Mouse (Mus musculus): ENCODE results near the gene Nubp2. TPM values are rescaled to one million over a fixed set of nuclear protein-coding genes. Genes with fewer than 3 reads are reported as not detected.

The Nubp2 gene
- polyA plus RNA-seq, 1 experiment from 2014 or later: 28.6 TPM

DNA sequence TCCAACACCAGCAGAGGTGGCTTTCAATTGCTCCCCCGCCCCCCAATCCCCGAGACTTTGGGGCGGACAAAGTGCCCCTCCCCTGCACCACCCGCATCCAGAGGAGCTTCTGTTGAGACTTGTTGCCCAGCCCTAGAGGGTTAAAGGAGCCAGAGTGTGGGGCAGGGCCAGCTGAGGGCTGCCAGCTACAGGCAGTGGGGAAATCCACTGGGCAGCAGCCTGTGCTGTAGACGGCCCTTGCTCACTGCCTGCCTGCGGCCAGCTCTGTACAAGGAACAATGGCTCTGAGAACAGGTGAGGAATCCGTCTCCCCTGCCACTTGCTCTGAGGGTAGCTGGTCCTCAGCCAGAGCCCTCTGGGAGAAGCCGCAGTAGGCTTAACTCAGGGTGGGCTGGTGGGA, 7.6 kb downstream of the Nubp2 start:
- ATAC-seq (replicated peaks; ENCODE audit: insufficient number of reproducible peaks, insufficient read depth, low FRiP score, low read depth): no peak
- H3K36me3 ChIP-seq: peaks cover 12% of the 10 kb centered on the region; the same call in 1 of the 2 replicates
- H3K9ac ChIP-seq: no peak overlapping the region
- no peak overlapping the region for H3K4me2 ChIP-seq
- H3K4me1 ChIP-seq (replicated peaks): no peaks in the 10 kb centered on the region
- no peaks in the 10 kb centered on the region for H3K27me3 ChIP-seq
- no peak overlapping the region for H3K27ac ChIP-seq
- 71% methylated on average over 8 of the region's 8 CpGs for WGBS
- H3K9me3 ChIP-seq (replicated peaks): no peaks in the 10 kb centered on the region
- no peak overlapping the region for H3K4me3 ChIP-seq

DNA sequence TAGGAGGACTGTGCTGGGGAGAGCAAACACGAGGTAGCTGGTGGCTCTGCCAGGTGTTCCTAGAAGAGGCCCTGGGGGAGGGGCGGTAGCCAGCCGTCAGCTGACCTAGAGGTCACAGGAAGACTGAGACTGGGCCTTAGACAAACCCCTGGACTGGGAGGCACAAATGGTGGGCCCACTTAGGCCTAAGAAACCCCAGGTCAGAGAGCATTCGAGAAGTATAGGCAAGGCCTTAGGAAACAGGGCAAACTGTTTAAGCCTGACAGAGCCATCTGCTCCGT, 8.1 kb downstream of the Nubp2 start:
- no peaks in the 10 kb centered on the region for H3K4me1 ChIP-seq (replicated peaks)
- H3K4me3 ChIP-seq: no peak overlapping the region
- WGBS: 38% methylated on average over 5 of the region's 5 CpGs
- H3K27me3 ChIP-seq: no peaks in the 10 kb centered on the region
- H3K4me2 ChIP-seq: no peak overlapping the region
- peaks cover 7% of the 10 kb centered on the region; the same call in 1 of the 2 replicates for H3K36me3 ChIP-seq
- no peaks in the 10 kb centered on the region for H3K9me3 ChIP-seq (replicated peaks)
- no peak for ATAC-seq (replicated peaks; ENCODE audit: insufficient number of reproducible peaks, insufficient read depth, low FRiP score, low read depth)
- H3K9ac ChIP-seq: no peak overlapping the region
- no peak overlapping the region for H3K27ac ChIP-seq

DNA sequence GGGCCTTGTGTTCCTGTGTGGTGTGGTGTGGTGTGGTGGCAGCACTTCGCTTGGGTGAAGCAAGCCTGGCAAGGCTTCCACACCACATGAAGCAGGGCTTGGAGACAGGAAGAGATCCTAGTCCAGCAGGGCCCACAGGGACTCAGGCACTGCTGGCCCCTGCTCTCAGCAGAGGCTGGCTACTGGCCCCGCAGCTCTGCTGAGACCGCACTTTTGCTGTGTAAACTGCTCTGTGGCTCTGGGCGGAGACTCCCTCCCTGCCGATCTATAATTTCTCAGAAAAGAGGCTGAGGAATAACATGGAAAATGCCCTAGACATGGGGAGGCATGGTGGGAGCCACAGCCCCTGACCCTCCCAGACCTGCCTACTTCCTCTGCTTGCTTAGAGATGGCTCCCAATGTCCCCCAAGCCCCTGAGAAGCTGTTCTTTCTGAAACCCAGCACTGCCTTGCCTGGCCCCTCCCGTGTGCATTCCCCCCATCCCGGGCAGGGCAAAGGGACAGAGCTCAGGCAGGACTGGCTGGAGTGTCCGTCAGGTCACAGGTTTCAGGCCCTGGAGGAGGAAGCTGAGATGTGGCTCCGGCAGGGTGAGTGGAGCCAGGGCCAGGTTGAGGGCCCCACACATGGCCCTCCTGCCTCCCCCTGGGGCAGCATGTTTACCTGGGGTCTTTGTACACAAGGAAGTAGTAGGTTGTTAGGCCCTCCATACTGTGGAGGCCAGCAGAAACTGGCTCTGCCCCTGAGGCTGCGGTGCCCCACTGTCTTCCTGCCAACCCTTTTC, 8.6 kb downstream of the Nubp2 start:
- Histone ChIP-seq H3K9ac (no peak overlapping the region), H3K36me3 (peaks cover 2% of the 10 kb centered on the region; the same call in 1 of the 2 replicates), H3K27ac (no peak overlapping the region), H3K4me1 (replicated peaks) (no peaks in the 10 kb centered on the region), H3K4me3 (no peak overlapping the region), H3K4me2 (no peak overlapping the region), H3K9me3 (replicated peaks) (no peaks in the 10 kb centered on the region), H3K27me3 (no peaks in the 10 kb centered on the region)
- WGBS: 53% methylated on average over 10 of the region's 10 CpGs
- no peak for ATAC-seq (replicated peaks; ENCODE audit: insufficient number of reproducible peaks, insufficient read depth, low FRiP score, low read depth)

DNA sequence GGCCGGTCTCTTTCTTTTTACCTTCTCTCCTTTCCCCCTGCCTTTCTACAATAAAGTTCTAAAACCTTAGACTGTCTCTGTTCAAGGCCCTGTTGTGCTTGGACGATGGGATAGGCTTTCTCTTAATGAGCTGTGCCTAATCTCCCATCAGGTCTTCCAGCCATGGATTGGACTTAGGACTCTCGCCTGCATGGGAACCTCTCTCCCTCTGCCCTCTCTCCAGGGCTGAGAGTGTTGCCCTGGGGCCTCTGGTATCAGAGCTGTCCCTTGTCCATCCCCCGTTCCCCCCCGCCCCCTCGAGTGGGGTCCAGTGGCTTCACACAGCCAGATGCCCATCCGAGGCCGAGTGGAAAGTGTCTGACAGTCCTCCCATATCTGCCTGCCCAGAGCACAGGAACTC, 11.2 kb downstream of the Nubp2 start:
- H3K36me3 ChIP-seq: no peaks in the 10 kb centered on the region
- no peak overlapping the region for H3K9ac ChIP-seq
- WGBS: 78% methylated on average over 8 of the region's 8 CpGs
- H3K4me3 ChIP-seq: no peak overlapping the region
- H3K4me2 ChIP-seq: no peak overlapping the region
- H3K9me3 ChIP-seq (replicated peaks): no peaks in the 10 kb centered on the region
- ATAC-seq (replicated peaks; ENCODE audit: insufficient number of reproducible peaks, insufficient read depth, low FRiP score, low read depth): no peak
- H3K27ac ChIP-seq: no peak overlapping the region
- H3K4me1 ChIP-seq (replicated peaks): no peaks in the 10 kb centered on the region
- H3K27me3 ChIP-seq: no peaks in the 10 kb centered on the region

DNA sequence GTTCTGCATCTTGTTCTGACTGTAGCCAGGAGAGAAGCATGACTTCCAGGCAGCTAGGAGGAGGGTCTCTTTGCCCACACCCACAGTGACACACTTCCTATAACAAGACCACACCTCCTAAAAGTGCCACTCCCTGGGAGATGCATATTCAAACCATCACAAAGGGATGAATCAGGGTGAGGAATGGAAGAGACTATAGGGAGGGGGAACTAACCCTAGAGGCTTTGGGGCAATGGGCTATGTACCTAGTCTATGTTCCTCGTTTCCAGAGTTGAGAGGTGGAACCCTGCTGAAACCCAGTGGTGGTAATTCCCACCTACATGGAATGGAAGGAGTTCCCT, 11.8 kb downstream of the Nubp2 start:
- WGBS: 48% methylated on average over 1 of the region's 1 CpGs
- Histone ChIP-seq H3K27ac (no peak overlapping the region), H3K9me3 (replicated peaks) (no peaks in the 10 kb centered on the region), H3K9ac (no peak overlapping the region), H3K27me3 (no peaks in the 10 kb centered on the region), H3K4me3 (no peak overlapping the region), H3K36me3 (no peaks in the 10 kb centered on the region), H3K4me2 (no peak overlapping the region), H3K4me1 (replicated peaks) (no peaks in the 10 kb centered on the region)
- no peak for ATAC-seq (replicated peaks; ENCODE audit: insufficient number of reproducible peaks, insufficient read depth, low FRiP score, low read depth)

DNA sequence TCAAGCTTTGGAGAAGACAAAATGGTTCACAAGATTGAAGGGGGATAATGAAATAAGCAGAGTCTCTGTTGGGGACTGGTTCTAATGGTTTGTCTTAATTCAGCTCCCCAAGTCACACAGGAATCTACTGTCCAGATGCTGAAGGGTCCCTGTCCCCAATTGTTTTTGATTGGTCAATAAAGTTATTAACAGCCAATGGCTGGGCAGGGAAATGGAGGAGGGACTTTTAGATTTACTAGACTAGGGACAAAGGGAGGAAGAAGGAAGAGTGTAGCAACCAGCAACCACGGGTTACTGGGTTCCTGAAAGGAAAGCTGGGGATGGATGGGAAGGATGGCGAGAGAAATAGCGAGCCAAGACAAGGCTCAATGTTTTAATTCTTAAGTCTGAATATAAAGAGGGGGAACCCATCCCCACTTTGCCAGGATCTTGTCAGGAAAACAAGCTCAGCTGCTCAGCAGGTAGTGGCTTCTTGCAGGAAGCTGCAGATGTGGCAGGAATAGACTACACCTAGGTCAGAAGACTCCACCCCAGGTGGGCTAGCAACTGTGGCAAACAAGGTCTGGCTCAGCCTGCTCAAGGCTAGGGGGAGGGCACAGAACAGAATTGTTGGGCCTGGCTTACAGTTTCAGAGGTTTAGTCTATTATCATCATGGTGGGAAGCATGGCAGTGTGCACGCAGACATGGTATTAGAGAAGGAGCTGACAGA, 12.3 kb downstream of the Nubp2 start:
- Histone ChIP-seq H3K27me3 (no peaks in the 10 kb centered on the region), H3K4me3 (no peak overlapping the region), H3K27ac (no peak overlapping the region), H3K36me3 (no peaks in the 10 kb centered on the region), H3K9ac (no peak overlapping the region), H3K9me3 (replicated peaks) (no peaks in the 10 kb centered on the region), H3K4me2 (no peak overlapping the region), H3K4me1 (replicated peaks) (no peaks in the 10 kb centered on the region)
- 34% methylated on average over 4 of the region's 4 CpGs for WGBS
- ATAC-seq (replicated peaks; ENCODE audit: insufficient number of reproducible peaks, insufficient read depth, low FRiP score, low read depth): no peak

DNA sequence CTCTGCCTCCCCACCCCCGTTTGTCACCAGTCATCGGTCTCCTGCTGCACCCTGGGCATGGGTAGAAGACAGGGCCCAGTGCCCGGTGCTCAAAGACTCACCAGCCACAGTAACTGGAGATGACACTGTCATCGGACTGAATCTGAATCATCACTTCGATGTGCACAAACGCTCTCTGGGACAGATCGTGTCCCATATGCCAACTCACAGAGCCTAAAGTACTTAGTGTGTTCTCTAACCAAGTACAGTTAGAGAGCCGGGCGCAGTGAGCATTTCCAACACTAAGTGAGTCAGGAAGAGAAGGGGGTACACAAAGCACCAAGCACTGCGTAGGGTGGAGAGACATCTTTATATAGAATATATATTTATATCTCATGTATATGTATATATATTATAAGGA, 18.2 kb downstream of the Nubp2 start:
- no peaks in the 10 kb centered on the region for H3K27me3 ChIP-seq
- WGBS: 89% methylated on average over 10 of the region's 10 CpGs
- H3K36me3 ChIP-seq: 0 out of 2 replicates have a peak, but pooled peaks cover 3% of the 10 kb centered on the region
- no peak overlapping the region for H3K4me3 ChIP-seq
- H3K4me2 ChIP-seq: no peak overlapping the region
- no peaks in the 10 kb centered on the region for H3K4me1 ChIP-seq (replicated peaks)
- no peak for ATAC-seq (replicated peaks; ENCODE audit: insufficient number of reproducible peaks, insufficient read depth, low FRiP score, low read depth)
- no peak overlapping the region for H3K27ac ChIP-seq
- H3K9ac ChIP-seq: no peak overlapping the region
- H3K9me3 ChIP-seq (replicated peaks): no peaks in the 10 kb centered on the region

DNA sequence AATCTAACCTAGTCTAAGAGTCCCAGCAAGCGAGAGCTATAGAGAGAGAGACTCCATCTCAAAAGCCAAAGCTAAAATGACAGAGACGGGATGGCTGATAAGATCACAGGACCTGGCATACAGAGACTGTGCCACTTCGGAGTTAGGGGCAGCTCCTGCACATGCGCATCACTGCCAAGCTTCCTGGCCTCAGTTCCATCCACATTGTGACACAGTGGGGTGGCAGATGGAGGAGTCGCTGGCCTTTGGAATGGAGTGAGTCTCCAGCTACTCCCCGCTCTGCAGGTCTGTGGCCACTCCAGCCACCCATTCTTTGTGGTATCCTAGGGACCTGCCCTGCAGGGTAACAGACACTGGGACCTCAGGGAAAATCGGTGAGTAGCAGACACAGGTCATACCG, 20.4 kb downstream of the Nubp2 start, which contains the start of gene Igfals:
Gene Igfals (plus strand): TSS at position 222 of the 400 bp plus-strand sequence.
- Histone ChIP-seq H3K27ac (no peak within 1 kb of the TSS), H3K9me3 (replicated peaks) (no peaks in the 10 kb centered on the region), H3K4me1 (replicated peaks) (no peaks in the 10 kb centered on the region), H3K4me2 (no peak within 1 kb of the TSS), H3K4me3 (no peak within 1 kb of the TSS), H3K36me3 (peaks cover 23% of the 10 kb centered on the region), H3K9ac (no peak within 1 kb of the TSS), H3K27me3 (no peaks in the 10 kb centered on the region)
- WGBS: 85% methylated on average over 8 of the region's 8 CpGs
- ATAC-seq (replicated peaks; ENCODE audit: insufficient number of reproducible peaks, insufficient read depth, low FRiP score, low read depth): no peak

DNA sequence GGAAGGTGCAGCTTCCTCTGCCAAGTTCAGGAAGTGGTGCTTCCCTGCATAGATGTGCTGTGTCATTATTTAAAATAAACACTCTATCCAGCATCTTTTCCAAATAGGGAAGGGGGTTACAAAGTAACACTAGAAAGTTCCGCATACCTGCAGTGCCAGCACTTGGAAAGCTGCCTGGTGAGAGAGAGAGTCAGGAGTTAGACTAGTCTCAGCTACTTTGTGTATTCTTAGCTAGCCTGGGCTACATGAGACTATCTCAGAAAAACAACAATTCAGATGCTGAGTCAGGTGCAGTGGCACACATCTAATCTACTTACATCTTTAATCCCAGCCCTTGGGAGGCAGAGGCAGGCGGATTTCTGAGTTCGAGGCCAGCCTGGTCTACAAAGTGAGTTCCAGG, 24.4 kb downstream of the Nubp2 start:
- Histone ChIP-seq H3K27me3 (no peaks in the 10 kb centered on the region), H3K4me3 (no peak overlapping the region), H3K27ac (no peak overlapping the region), H3K4me2 (no peak overlapping the region), H3K4me1 (replicated peaks) (no peaks in the 10 kb centered on the region), H3K36me3 (peaks cover 23% of the 10 kb centered on the region), H3K9ac (no peak overlapping the region), H3K9me3 (replicated peaks) (no peaks in the 10 kb centered on the region)
- 89% methylated on average over 3 of the region's 3 CpGs for WGBS
- no peak for ATAC-seq (replicated peaks; ENCODE audit: insufficient number of reproducible peaks, insufficient read depth, low FRiP score, low read depth)

DNA sequence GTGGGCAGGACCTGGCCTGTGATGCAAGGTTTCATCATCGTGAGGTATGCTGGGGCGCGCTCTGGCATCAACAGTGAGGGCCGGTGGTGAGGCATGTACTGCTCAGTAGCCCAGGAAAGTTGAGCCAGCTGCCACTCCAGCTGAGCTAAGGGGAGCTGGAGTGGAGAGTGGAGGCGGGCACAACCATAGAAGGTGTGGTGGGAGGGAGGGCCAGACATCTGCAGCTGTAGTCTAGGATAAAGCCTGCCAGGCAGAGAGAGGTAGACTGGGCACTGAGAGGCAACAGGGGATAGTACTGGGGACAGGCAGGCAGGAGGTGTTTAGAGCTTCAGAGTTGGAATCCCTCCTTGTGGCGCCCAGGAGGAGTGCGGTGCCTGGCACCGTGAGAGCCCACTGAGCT, 26.1 kb downstream of the Nubp2 start:
- Histone ChIP-seq H3K4me2 (no peak overlapping the region), H3K9me3 (replicated peaks) (no peaks in the 10 kb centered on the region), H3K9ac (no peak overlapping the region), H3K27me3 (no peaks in the 10 kb centered on the region), H3K36me3 (peaks cover 23% of the 10 kb centered on the region), H3K4me3 (no peak overlapping the region), H3K27ac (no peak overlapping the region), H3K4me1 (replicated peaks) (no peaks in the 10 kb centered on the region)
- 81% methylated on average over 8 of the region's 8 CpGs for WGBS
- no peak for ATAC-seq (replicated peaks; ENCODE audit: insufficient number of reproducible peaks, insufficient read depth, low FRiP score, low read depth)

DNA sequence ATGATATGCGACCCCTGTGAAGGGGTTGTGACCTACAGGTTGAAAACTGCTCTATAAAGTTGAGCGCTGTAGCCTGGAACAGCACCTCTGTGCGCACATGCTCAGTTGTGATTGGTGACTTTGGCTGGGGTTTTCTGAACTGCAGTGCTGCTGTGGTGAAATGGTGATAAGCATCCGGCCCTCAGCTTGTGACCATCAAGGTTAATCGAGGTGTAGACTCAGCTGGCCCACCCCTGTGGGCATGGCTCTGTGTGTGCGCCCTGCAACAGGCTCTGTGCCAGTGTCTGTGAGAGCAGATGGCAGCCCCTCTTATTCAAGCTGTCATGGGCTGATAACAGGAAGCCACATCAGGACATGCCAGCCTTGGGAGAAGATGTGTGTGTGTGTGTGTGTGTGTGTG, 27.2 kb downstream of the Nubp2 start:
- H3K4me2 ChIP-seq: no peak overlapping the region
- ATAC-seq (replicated peaks; ENCODE audit: insufficient number of reproducible peaks, insufficient read depth, low FRiP score, low read depth): no peak
- H3K9ac ChIP-seq: no peak overlapping the region
- WGBS: 86% methylated on average over 6 of the region's 6 CpGs
- no peak overlapping the region for H3K27ac ChIP-seq
- H3K27me3 ChIP-seq: no peaks in the 10 kb centered on the region
- H3K4me1 ChIP-seq (replicated peaks): no peaks in the 10 kb centered on the region
- no peak overlapping the region for H3K4me3 ChIP-seq
- peaks cover 25% of the 10 kb centered on the region for H3K36me3 ChIP-seq
- no peaks in the 10 kb centered on the region for H3K9me3 ChIP-seq (replicated peaks)
